Mouse (Mus musculus) c-Kit-positive CD71-negative TER-119-negative erythroid progenitor cells, embryonic 14.5 days (primary cell): ENCODE results near the gene Lyzl4.

ENCODE experiments used
- DNase-seq: peaks from one replicate; pipeline ENCODE4 v3.0.0-alpha.2; 2013; ENCODE audit warnings: low read depth

Lyzl4 gene

GRCm38 (mm10) chr9:121647026-121647425 lies 5.1 kb upstream of the Lyzl4 start:
- no peak for DNase-seq

DNA sequence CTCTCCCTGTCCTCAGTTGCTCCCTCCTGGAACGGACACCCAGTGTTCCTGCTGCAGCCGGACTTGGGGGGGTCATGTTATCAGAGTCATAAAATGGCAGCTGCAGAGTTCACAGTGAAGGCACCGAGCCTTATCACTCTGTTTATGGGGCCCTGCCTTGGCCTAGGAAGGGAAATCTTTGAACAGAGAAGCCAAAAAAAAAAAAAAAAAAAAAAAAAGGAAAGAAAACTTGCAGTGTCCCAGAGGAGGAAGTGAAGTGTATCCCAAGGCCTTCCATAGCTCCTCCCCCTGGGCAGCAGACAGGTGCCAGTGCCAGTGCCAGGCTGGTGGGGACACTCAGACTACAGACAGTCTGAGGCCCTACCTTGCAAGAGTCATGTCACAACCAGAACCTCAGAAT lies 3.0 kb upstream of the Lyzl4 start:
- no peak for DNase-seq

- DNase-seq, result no peak
Measured at GRCm38 (mm10) chr9:121642401-121643181, 695 bp upstream of the Lyzl4 start, which contains the start of gene Vipr1. TSS of gene Vipr1 (plus strand) at chr9:121642716.

DNA sequence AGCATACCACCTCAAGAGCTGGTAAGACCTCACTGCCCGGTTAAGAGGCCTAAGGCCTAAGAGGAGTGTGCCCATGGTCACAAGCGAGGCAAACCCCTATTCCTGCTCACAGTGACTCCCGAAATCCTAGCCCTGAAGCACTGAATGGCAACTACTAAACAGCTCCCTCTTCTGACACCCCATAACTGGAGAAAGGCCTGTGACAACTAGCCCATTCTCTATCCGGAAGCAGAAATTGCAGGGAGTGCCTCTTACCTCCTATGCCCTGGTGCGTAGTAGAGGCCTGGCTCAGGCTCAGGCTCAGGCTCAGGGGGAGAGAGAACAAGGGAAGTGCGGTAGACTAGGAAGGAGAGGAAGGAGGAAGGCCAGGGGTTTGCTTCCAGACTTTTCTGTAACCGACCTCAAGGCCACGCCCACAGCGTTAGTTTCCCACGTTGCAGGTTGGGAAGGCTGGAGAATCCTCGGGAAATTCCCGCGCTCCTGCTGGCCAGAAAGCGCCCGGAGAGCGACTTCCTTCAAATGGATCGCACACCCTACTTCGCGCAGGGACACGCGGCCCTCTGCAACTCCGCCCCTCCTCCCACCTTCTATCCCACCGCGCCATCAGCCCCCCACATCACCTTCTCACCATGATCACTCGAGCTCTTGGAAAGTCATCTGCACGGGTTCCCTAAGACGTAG lies 521 bp downstream of the Lyzl4 start:
- DNase-seq, result no peak

GRCm38 (mm10) chr9:121639790-121640189 lies 2.1 kb downstream of the Lyzl4 start:
- no peak for DNase-seq

- no peak for DNase-seq
Measured at GRCm38 (mm10) chr9:121635835-121636576, 5.9 kb downstream of the Lyzl4 start.

- no peak for DNase-seq
Measured at GRCm38 (mm10) chr9:121633306-121633705, 8.6 kb downstream of the Lyzl4 start.

DNA sequence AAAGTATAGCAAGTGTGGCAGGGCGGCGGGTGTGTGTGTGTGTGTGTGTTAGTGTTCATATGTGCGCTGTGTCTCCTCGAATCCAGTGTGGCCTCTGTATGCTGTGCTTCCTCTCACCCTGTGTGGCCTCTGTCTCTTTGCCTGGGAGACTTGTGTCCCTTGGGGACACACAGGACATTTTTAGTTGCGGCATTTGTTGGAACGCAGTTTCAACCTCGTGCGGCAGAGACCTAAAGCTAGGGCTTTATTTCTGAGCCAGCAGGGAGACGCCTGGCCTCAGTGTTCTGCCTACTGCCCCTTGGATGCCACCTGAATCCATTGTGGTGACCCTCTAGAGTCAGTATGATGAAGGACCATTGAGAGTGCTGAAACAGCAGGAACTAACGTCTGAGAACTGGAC lies 9.0 kb downstream of the Lyzl4 start:
- DNase-seq, result no peak

GRCm38 (mm10) chr9:121631946-121632345 lies 9.9 kb downstream of the Lyzl4 start:
- no peak for DNase-seq

DNA sequence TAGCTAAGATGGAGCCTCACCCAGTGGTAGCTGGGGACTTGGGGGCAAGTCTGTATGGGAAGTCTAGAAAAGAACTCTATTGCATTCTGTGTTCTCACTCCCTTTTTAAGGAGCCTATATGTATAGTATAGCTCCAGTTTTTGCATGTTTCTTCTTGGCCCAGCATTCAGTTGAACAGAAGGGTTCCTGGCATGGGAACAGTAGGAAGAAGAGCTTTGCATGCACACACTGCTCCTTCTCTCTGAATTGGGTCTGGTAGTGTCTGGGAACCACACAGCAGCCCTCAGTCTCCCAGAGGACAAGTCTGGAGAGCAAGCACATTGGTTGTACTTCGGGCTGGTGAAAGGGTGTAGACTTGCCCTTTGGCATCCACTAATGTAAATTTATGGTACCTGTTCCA lies 11.3 kb downstream of the Lyzl4 start:
- no peak for DNase-seq

DNA sequence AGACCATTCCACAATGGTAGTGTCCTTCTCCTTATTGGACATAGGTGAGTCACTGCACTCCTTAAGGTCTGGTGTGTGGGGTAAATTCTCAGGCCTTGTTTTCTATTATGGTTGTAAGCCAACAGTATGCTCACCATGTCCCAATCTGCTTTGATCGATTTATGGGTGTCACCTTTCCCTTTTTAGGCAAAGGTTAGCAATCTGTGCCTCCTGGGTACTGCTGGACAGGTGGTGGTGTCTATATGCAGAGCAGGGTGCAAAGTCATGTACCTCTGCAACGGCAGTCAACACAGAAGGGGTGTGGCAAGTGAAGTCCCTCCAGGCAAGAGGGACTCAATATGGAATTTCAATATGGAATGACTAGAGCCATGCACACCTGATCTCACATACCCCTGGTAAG lies 17.0 kb downstream of the Lyzl4 start:
- DNase-seq, result no peak

GRCm38 (mm10) chr9:121623235-121623634 lies 18.7 kb downstream of the Lyzl4 start:
- DNase-seq, result no peak

DNA sequence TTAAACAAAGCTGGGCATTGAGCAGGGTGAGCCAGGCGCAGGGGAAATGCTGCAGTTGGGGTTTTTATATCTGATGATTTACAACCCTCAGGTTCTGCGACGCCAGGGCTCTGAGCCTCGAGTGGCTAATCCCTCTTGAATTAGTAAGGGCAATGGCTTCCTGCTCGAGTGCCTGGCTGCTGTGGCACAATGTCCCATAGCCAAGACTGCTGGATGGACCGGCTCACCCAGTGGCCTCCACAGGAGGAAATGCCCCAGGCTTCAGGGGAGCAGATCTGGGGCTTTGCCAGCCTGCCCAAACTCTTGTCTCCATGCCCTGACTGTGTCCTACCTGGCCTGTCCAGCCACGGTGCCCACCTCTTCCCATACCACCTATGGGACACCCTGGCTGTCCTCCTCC lies 22.5 kb downstream of the Lyzl4 start:
- no peak for DNase-seq

- DNase-seq, result no peak
Measured at GRCm38 (mm10) chr9:121616471-121616870, 25.4 kb downstream of the Lyzl4 start.

DNA sequence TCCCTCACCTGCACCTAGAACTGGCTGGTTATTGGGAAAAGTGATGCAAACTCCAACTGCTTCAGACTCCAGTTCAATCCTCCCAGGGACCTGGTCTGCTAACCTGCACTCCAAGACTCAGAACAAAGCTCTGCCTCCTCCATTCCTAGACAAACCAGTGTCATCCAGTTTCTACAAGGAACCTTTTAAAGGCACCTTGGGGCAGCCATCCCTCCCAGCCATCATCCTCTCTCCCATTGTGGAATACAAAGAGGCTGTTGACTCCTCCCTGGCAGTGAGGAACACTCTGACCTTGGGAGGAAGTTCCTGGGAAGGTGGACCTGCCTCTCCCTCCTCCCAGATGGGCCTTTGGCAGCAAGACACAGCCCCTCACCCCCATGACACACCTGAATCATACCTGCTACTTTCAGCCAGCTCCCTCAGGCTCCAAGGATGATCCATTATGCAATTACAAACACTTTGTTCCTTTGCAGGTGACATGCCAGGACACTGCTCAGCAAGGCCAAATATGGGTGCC lies 27.6 kb downstream of the Lyzl4 start:
- no peak for DNase-seq

DNA sequence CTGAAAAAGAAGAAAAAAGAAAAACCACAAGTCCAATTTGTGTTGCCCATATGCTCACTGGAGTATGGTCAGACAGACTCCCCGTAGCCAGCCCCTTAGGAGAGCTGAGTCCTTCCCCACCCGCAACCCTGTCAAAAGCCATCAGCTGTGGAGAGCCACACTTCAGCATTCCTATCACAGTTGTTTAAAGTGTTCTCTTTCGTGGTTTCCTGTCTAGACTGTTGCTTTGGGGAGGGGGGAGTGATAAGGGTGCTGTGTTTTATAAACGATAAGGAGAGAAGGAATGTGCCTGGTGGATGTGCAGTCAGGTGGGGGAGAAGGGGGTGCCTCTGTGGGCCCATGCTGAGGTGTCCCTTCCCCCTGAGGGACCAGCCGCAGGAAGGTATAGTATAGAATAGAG lies 28.7 kb downstream of the Lyzl4 start:
- no peak for DNase-seq

- no peak for DNase-seq
Measured at GRCm38 (mm10) chr9:121609381-121609780, 32.5 kb downstream of the Lyzl4 start.

- no peak for DNase-seq
Measured at GRCm38 (mm10) chr9:121606498-121607096, 35.3 kb downstream of the Lyzl4 start.

GRCm38 (mm10) chr9:121605414-121606278 lies 36.2 kb downstream of the Lyzl4 start:
- DNase-seq, result peak; percentile 48

- no peak for DNase-seq
Measured at GRCm38 (mm10) chr9:121602381-121602780, 39.5 kb downstream of the Lyzl4 start.

- no peak for DNase-seq
Measured at GRCm38 (mm10) chr9:121600861-121601427, 41.0 kb downstream of the Lyzl4 start.
